ENCODE assay signal across 8 mouse cellular contexts in the genomic region with DNA sequence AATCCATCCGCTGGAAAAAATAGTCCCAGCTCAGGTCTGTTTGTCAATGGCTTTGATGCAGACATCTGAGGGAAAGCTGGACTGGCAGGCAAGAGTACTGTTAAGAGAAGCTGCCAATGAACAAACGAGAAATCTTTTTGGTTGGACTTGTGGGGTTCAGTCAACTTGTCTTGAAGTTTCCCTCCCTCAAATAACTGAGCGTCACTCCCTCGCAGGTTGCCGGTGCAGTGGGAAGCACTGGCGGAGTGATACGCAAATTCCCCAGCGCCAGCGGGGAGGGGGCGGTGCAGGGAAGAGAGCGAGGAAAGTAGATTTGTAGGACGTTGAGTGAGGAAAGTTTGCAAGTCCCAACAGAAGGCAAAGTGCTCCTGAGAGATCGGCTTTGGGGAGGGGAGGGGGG. TPM values are rescaled to one million over a fixed set of nuclear protein-coding genes. Genes with fewer than 3 reads are reported as not detected.
DNase-seq lines count a peak whose midpoint lies in the region; ATAC-seq lines count a peak whose summit lies in the region.

Gene Col4a5, plus strand, starts transcription at position 276 of the 400 bp plus-strand sequence.

- no peaks in the 10 kb centered on the region for H3K4me1 ChIP-seq in erythroblast, embryonic 14.5 days (ENCODE audit: control insufficient read depth)

- ATAC-seq in erythroblast, adult 5-6 weeks (replicated peaks; ENCODE audit: low FRiP score, poor library complexity, severe bottlenecking) = no peak
- ATAC-seq in megakaryocyte-erythroid progenitor cell, adult 5-6 weeks (replicated peaks; ENCODE audit: low FRiP score, low TSS enrichment, poor library complexity, severe bottlenecking) = peak; percentile 82

- H3K4me3 ChIP-seq in erythroblast, embryonic 14.5 days (replicated peaks) = peak within 1 kb of the TSS; percentile 33

- no peaks in the 10 kb centered on the region for H3K9me3 ChIP-seq in erythroblast, embryonic 14.5 days (ENCODE audit: control insufficient read depth, low read length)

- intact Hi-C loops in left cerebral cortex, postnatal 4 days (cut with DNase I) = no loop called here

- peaks cover 12% of the 10 kb centered on the region for H3K27me3 ChIP-seq in erythroblast, embryonic 14.5 days (ENCODE audit: control insufficient read depth)

- DNase-seq in embryo, embryonic 11 days = peak; percentile 87
- DNase-seq in gastrocnemius, postnatal 4 days (ENCODE audit: low spot score in 2 of 2) = peak; percentile 28 to 37
- peak; percentile 0 for DNase-seq in induced T-regulatory cell, adult 2 months (ENCODE audit: low read depth)
- peak; percentile 72 for DNase-seq in left cerebral cortex, postnatal 4 days
- peak; percentile 33 for DNase-seq in right cerebral cortex, postnatal 4 days

- H3K36me3 ChIP-seq in erythroblast, embryonic 14.5 days (ENCODE audit: control insufficient read depth) = no peaks in the 10 kb centered on the region

RNA-seq across cellular contexts. Expression of gene Col4a5, which starts in this region (rescaled TPM):
- polyA plus RNA-seq in erythroblast, embryonic 14.5 days (2012) = not detected in 2 replicates
- not detected in 2 replicates for total RNA-seq in erythroblast, adult 5-6 weeks (2015; ENCODE audit: low replicate concordance)
- total RNA-seq in erythroblast, adult 5-6 weeks (2017; ENCODE audit: low replicate concordance) = 0.14 TPM in 1 of 2 replicates, not detected in the other
- total RNA-seq in gastrocnemius, postnatal 4 days (2021) = 1 to 10 TPM; 5.0 to 6.5 TPM
- 1 to 10 TPM; 8.3 to 9.8 TPM for total RNA-seq in left cerebral cortex, postnatal 4 days (2021)
- total RNA-seq in megakaryocyte-erythroid progenitor cell, adult 5-6 weeks (2014; fragmentation: Nextera tagmentation) = not detected in 2 replicates
- total RNA-seq in megakaryocyte-erythroid progenitor cell, adult 5-6 weeks (2017) = not detected in 2 replicates

Comparison
In these comparisons a context has a peak if more than half of its experiments do, and no peak if none do; other contexts are left out.
1. RNA of gene Col4a5 (total RNA-seq): 8.3 to 9.8 TPM in left cerebral cortex, postnatal 4 days and 5.0 to 6.5 TPM in gastrocnemius, postnatal 4 days; 0.14 TPM in erythroblast, adult 5-6 weeks and not detected in megakaryocyte-erythroid progenitor cell, adult 5-6 weeks; every median in the first group is over 4 times any median in the second.
2. Peak in ATAC-seq in megakaryocyte-erythroid progenitor cell, adult 5-6 weeks; RNA of the gene not detected or under 1 TPM.
3. DNase-seq: peak in every context shown above with its lines; median percentile 87 in embryo, embryonic 11 days; 72 in left cerebral cortex, postnatal 4 days; 33 in right cerebral cortex, postnatal 4 days; 32 in gastrocnemius, postnatal 4 days; 0 in induced T-regulatory cell, adult 2 months.